7 mouse cellular contexts compared by ENCODE assay signal in the genomic region with DNA sequence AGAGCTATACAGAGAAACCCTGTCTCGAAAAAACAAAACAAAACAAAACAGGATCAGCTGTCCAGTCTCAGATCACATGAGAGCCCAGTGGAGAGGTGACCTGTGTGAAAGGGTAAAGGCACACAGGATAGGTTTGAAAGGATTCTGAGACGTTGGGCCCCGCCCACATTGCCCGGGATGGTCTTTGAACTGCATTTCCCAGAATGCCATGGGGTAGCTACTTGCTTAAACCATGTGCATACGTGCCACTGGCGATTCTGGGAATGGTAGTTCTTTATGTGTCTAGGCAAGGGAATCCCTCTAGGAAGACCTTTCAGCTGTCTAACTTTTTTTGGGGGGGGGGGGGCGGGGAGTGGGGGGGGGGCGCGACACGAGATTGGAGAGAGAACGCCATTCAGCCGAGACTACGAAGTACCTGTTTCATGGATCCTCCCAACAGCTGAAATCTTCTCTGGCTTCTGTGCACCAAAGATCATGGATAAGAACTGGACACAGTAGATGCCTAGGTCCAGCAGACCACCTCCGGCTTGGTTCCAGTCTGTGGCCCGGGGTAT. TPM values are rescaled to one million over a fixed set of nuclear protein-coding genes. Genes with fewer than 3 reads are reported as not detected.
DNase-seq lines count a peak whose midpoint lies in the region; ATAC-seq and TF ChIP-seq lines count a peak whose summit lies in the region.

A gene (plus strand): TSS at position 504 of the 554 bp plus-strand sequence.

- peak; percentile 91 for ATAC-seq in forebrain, embryonic 14.5 days
- ATAC-seq in hindbrain, postnatal 0 days: peak; percentile 87
- peak; percentile 79 for ATAC-seq in megakaryocyte-erythroid progenitor cell, adult 5-6 weeks (replicated peaks; ENCODE audit: low FRiP score, low TSS enrichment, poor library complexity, severe bottlenecking)

- no peaks in the 10 kb centered on the region for H3K79me2 ChIP-seq in CH12.LX (replicated peaks; ENCODE audit: control insufficient read depth, extremely low read depth, insufficient read depth, poor library complexity, severe bottlenecking)

- H3K4me2 ChIP-seq in CH12.LX (ENCODE audit: insufficient read depth, low read depth, poor library complexity, severe bottlenecking): no peak within 1 kb of the TSS
- no peak within 1 kb of the TSS for H3K4me2 ChIP-seq in forebrain, embryonic 14.5 days (ENCODE audit: low read length)
- no peak within 1 kb of the TSS for H3K4me2 ChIP-seq in hindbrain, postnatal 0 days (ENCODE audit: low read depth, low read length)

- peaks cover 13 to 62% of the 10 kb centered on the region in 2 experiments for H3K36me3 ChIP-seq in CH12.LX (replicated peaks in 1 of 2; ENCODE audit: control insufficient read depth in 1 of 2, insufficient read depth in 1 of 2, low read length in 1 of 2)
- no peaks in the 10 kb centered on the region for H3K36me3 ChIP-seq in forebrain, embryonic 14.5 days (ENCODE audit: control insufficient read depth, insufficient read depth, low read length)
- H3K36me3 ChIP-seq in hindbrain, postnatal 0 days (ENCODE audit: insufficient read depth, low read length): no peaks in the 10 kb centered on the region

- no peaks in the 10 kb centered on the region for H3K27me3 ChIP-seq in CH12.LX (replicated peaks)
- H3K27me3 ChIP-seq in forebrain, embryonic 14.5 days (replicated peaks; ENCODE audit: control insufficient read depth, insufficient read depth, low read length): no peaks in the 10 kb centered on the region
- no peaks in the 10 kb centered on the region for H3K27me3 ChIP-seq in hindbrain, postnatal 0 days (ENCODE audit: insufficient read depth, low read length)

- no peak within 1 kb of the TSS for H3K9ac ChIP-seq in CH12.LX (ENCODE audit: insufficient read depth, low read depth)
- H3K9ac ChIP-seq in forebrain, embryonic 14.5 days (ENCODE audit: low read length): no peak within 1 kb of the TSS
- no peak within 1 kb of the TSS for H3K9ac ChIP-seq in hindbrain, postnatal 0 days (replicated peaks; ENCODE audit: low read length)

- 0 out of 4 replicates have a peak, but pooled peaks cover 0 to 2% of the 10 kb centered on the region in 2 experiments for H3K4me1 ChIP-seq in CH12.LX (ENCODE audit: control insufficient read depth in 1 of 2, insufficient read depth in 2 of 2)
- H3K4me1 ChIP-seq in forebrain, embryonic 14.5 days (ENCODE audit: control insufficient read depth, insufficient read depth, low read length): no peaks in the 10 kb centered on the region
- H3K4me1 ChIP-seq in hindbrain, postnatal 0 days (ENCODE audit: insufficient read depth, low read length): no peaks in the 10 kb centered on the region

- DNase-seq in CH12.LX (ENCODE audit: extremely low read depth) (peak; percentile 47), R1 (ENCODE audit: low read depth, low spot score) (peak; percentile 94)
- peak; percentile 87 for DNase-seq in forebrain, embryonic 14.5 days (ENCODE audit: low spot score)
- DNase-seq in hindbrain, postnatal 0 days (ENCODE audit: low spot score): peak; percentile 76
- peak; percentile 45 to 48 for DNase-seq in left cerebral cortex, postnatal 36 days (ENCODE audit: low spot score in 2 of 2)
- DNase-seq in right cerebral cortex, postnatal 4 days: peak; percentile 56

- no peak for TF ChIP-seq POLR2A in CH12.LX (IDR thresholded peaks at IDR 0.05; ENCODE audit: low read depth, low read length)

- WGBS in forebrain, embryonic 14.5 days: 56% methylated on average over 15 of the region's 15 CpGs
- WGBS in hindbrain, postnatal 0 days: 51% methylated on average over 15 of the region's 15 CpGs

- H3K4me3 ChIP-seq in CH12.LX (replicated peaks in 1 of 3; ENCODE audit: low read depth in 2 of 3, low read length in 2 of 3, poor library complexity in 1 of 3): no peak within 1 kb of the TSS
- no peak within 1 kb of the TSS for H3K4me3 ChIP-seq in forebrain, embryonic 14.5 days (ENCODE audit: low read depth, low read length)
- H3K4me3 ChIP-seq in hindbrain, postnatal 0 days (ENCODE audit: low read length): no peak within 1 kb of the TSS

- no peak for TF ChIP-seq EP300 in CH12.LX (IDR thresholded peaks at IDR 0.05; ENCODE audit: low read length)

- no peaks in the 10 kb centered on the region for H3K9me3 ChIP-seq in CH12.LX (replicated peaks; ENCODE audit: low read length)
- H3K9me3 ChIP-seq in forebrain, embryonic 14.5 days (replicated peaks; ENCODE audit: control insufficient read depth, low read length): no peaks in the 10 kb centered on the region
- H3K9me3 ChIP-seq in hindbrain, postnatal 0 days (ENCODE audit: low read length): no peaks in the 10 kb centered on the region

- in situ Hi-C loops in CH12.LX (cut with MboI; ENCODE audit: low pct_ligation_motif_present, low pct_unique_long_range_greater_than_20kb, low sequenced_read_pairs): no loop called here

- H3K27ac ChIP-seq in CH12.LX (ENCODE audit: insufficient read depth, low read depth): no peak within 1 kb of the TSS
- H3K27ac ChIP-seq in forebrain, embryonic 14.5 days (ENCODE audit: low read depth, low read length): no peak within 1 kb of the TSS
- H3K27ac ChIP-seq in hindbrain, postnatal 0 days: no peak within 1 kb of the TSS

- TF ChIP-seq CTCF in CH12.LX (conservative IDR thresholded peaks at IDR 0.05 in 1 of 2, IDR thresholded peaks at IDR 0.05 in 1 of 2; ENCODE audit: low read depth in 2 of 2, low read length in 2 of 2): no peak
- no peak for TF ChIP-seq CTCF in hindbrain, postnatal 0 days (IDR thresholded peaks at IDR 0.05; ENCODE audit: low read depth)

- intact Hi-C loops in left cerebral cortex, postnatal 36 days (cut with DNase I): no loop called here

- no peak for TF ChIP-seq RAD21 in CH12.LX (IDR thresholded peaks at IDR 0.05; ENCODE audit: low read depth, low read length)

- dilution Hi-C loops in CH12.LX (cut with MboI; ENCODE audit: extremely low pct_ligation_motif_present, extremely low pct_unique_long_range_greater_than_20kb, low sequenced_read_pairs): no loop called here

TF ChIP-seq in CH12.LX, 34 proteins besides CTCF, POLR2A, EP300 and RAD21:
- TF ChIP-seq MAZ (IDR thresholded peaks at IDR 0.05; ENCODE audit: low read depth, low read length) (no peak), PAX5 (IDR thresholded peaks at IDR 0.05; ENCODE audit: low read length) (no peak), MAFK (IDR thresholded peaks at IDR 0.05; ENCODE audit: insufficient replicate concordance, low read length) (no peak), HCFC1 (IDR thresholded peaks at IDR 0.05; ENCODE audit: low read depth, low read length) (peak; percentile 92), NRF1 (IDR thresholded peaks at IDR 0.05; ENCODE audit: low read depth, low read length) (no peak), USF1 (IDR thresholded peaks at IDR 0.05; ENCODE audit: low read depth, low read length) (no peak), MYC (IDR thresholded peaks at IDR 0.05; ENCODE audit: low read depth, low read length) (no peak), GABPA (IDR thresholded peaks at IDR 0.05; ENCODE audit: insufficient replicate concordance, low read depth, low read length) (peak; percentile 23; the same call in 1 of the 2 replicates), KAT2A (IDR thresholded peaks at IDR 0.05; ENCODE audit: insufficient replicate concordance, low read length) (peak; percentile 73; the same call in 1 of the 2 replicates)

RNA-seq across cellular contexts. Expression of the gene that starts here (rescaled TPM):
- 0.13 and 0.17 TPM in 2 replicates for total RNA-seq in CH12.LX (2012; rRNA removed)
- total RNA-seq in CH12.LX (2014; rRNA removed): not detected in 2 replicates
- not detected in 2 replicates for polyA plus RNA-seq in CH12.LX (2012; ENCODE audit: insufficient read length, low read depth)
- 0.15 TPM in 1 of 2 replicates, not detected in the other for polyA plus RNA-seq in forebrain, embryonic 14.5 days (2014; fragmentation: Nextera tagmentation; extraction: Ambion mirVana)
- 0.21 TPM in 1 of 2 replicates, not detected in the other for total RNA-seq in hindbrain, postnatal 0 days (2014; rRNA removed)
- polyA plus RNA-seq in hindbrain, postnatal 0 days (2015; fragmentation: Nextera tagmentation; extraction: Ambion mirVana): 0.21 and 0.57 TPM in 2 replicates
- total RNA-seq in left cerebral cortex, postnatal 36 days (2021): not detected
- 0.42 TPM in 1 of 2 replicates, not detected in the other for total RNA-seq in megakaryocyte-erythroid progenitor cell, adult 5-6 weeks (2014; fragmentation: Nextera tagmentation)
- total RNA-seq in megakaryocyte-erythroid progenitor cell, adult 5-6 weeks (2017): 0.19 TPM in 1 of 2 replicates, not detected in the other

Comparison
In these comparisons a context has a peak if more than half of its experiments do, and no peak if none do; other contexts are left out.
1. Peak in DNase-seq in CH12.LX; RNA of the gene not detected or under 1 TPM.
2. Peak in DNase-seq and ATAC-seq in forebrain, embryonic 14.5 days; RNA of the gene not detected or under 1 TPM.
3. Peak in DNase-seq and ATAC-seq in hindbrain, postnatal 0 days; RNA of the gene not detected or under 1 TPM.
4. Peak in DNase-seq in left cerebral cortex, postnatal 36 days; RNA of the gene not detected or under 1 TPM.
5. Peak in ATAC-seq in megakaryocyte-erythroid progenitor cell, adult 5-6 weeks; RNA of the gene not detected or under 1 TPM.